Mouse (Mus musculus) liver (tissue): Measurements from ENCODE around the gene Smpd3.

Source experiments
- DNase-seq: peaks from one replicate; pipeline ENCODE4 v3.0.0-alpha.2; 2020; ENCODE audit warnings: mixed read lengths

Gene Smpd3

DNA sequence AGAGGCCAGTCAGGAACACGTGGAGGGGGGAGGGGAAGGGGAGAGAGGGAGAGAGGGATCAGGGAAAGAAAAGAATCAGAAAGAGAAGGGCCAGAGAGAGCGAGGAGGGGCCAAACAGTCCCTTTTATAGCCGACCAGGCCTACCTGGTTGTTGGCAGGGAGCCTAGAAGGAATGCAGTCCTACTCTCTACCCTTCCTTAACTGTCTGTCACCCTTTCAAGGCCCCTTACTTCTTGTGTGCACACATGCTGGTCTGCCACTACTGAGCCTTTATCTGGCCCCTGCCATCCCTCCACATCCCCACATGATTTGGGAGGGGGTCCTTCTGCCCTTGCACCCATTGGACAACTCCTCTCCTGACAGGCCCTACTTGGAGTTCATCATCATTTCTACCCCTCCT lies 49.1 kb downstream of the Smpd3 start:
- DNase-seq: no peak

DNA sequence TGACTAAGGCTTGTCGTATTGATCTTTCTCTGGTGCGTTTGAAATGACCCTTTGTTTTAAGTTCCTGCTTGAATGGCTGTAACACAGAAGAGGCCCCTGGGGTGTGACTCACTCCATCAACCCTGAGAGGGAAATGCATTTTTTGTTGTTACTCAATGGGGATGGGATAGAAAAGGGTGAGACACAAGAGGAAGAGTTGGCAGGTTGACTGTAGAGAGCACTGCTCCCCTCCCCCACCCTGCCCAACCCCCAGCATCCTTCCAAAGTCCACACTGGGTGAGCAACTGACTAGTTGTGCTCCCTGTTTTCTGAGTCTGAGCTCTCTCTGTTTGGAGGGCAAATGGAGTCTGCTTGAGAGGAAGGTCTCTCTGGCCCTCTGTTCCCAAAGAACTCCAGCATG lies 50.3 kb downstream of the Smpd3 start:
- DNase-seq: peak; percentile 45

DNA sequence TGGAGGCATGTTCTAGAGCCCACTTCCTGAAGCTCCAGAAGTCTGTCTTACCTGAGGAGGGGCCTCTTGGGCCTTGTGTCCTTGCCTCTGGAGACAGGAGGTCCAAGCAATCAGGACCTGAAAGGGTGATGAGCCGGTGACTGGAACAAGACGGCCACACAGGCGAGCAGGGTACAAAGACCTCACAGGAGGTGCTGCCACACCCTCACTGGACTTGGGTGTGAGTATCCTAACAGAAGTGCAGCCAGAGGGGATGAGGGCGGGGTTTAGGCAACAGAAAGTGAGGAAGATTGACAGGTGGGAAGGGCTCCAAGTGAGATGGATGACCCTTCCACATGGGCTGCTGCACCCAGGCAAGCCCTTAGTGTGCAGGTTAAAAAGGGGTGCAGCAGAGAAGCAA lies 56.9 kb downstream of the Smpd3 start:
- no peak for DNase-seq

DNA sequence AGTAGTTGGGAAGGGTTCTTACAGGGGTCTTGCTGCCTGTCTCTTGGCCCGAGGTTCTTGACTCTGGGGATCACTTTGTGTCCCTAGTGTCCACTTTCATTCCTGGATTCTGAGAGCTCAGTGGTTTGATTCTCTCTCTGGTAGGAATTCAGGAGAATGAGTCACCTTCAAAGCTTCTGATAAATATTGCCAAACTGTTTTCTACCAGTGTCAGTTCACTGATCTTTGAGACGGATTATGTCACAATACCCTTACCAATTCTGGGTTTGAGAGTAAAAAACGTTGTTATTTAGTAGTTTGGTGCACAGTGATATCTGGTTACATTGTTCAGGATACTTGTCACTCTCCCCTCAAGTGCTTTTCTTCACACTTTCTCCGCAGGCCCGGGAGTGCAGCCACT lies 57.6 kb downstream of the Smpd3 start:
- no peak for DNase-seq

DNA sequence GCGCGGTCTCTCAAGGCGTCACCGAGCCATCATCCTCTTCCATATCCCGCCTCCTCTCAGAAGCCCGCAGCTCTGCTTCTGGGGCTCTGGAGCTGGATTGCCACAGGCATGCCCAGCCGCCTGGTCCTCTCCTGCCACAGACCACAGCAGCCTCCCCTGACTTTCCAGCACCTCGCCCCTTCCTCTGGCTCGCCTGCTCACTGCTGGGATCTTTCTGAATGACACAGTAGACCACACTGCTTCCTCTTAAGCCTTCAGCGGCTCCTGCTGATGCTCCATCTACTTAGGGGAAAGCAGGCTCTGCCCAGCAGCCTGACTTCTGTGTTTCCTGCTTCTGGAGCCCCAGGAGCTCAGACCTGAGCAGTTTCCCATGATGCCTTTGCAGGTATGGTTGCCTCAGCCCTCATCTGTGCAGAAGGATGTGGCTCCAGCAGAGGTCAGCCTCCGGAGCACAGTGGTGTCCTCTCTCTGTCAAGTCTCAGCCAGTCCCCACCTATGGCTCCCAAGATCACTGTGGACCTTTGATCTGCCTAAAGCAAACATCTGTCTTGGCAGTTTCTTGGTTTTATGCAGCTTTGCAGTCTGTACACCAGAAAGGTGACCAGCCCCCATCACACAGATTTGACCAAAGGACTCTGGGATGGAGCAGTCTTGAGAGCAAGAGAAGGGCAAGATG lies 59.3 kb downstream of the Smpd3 start:
- no peak for DNase-seq

DNA sequence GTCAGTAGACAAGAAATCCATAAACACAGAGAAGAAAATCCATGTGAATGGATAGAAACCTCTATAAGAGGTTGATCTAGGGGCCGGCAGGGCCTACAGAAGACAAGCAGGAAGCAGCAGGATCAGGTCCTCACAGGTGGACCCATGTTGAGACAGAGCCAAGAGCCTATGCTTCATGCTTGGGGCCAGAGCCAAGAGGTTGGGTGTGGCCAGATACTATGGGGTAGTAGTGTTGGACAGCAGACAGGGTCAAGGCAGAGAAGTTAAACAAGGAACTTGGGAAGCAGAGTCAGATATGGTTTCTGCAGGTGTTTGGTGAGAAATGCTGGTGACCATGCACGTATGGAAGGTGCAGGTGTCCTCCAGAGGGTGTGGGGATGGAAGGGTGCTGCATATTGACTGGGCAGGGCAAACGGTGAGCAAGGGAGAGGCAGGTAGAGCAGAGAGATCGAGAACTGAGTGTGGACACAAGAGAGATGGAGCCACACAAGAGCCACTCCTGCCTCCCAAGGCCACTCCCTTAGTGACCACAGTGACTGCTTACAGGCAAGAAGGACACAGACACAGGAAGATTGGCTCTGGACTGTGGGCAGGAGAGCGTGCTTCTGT lies 61.0 kb downstream of the Smpd3 start:
- no peak for DNase-seq

DNA sequence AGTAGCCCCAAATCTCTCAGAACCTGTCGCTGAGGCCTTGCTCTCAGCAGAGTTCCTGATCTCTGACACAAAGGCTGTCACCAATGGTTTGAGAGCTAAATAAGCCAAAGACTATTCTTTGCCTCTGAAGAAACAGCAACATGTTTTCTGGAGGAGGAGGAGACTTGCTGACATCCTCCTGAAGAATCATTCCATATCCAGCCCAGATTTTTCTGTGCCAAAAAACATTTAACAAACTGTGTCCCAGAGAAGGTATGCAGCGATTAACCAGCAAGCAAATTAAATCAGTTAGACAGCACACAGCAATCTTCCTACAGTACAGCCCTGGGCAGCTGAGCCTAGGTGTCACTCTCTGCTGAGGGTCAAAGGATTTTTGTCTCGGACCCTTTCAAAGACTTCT lies 64.3 kb downstream of the Smpd3 start:
- DNase-seq: no peak

DNA sequence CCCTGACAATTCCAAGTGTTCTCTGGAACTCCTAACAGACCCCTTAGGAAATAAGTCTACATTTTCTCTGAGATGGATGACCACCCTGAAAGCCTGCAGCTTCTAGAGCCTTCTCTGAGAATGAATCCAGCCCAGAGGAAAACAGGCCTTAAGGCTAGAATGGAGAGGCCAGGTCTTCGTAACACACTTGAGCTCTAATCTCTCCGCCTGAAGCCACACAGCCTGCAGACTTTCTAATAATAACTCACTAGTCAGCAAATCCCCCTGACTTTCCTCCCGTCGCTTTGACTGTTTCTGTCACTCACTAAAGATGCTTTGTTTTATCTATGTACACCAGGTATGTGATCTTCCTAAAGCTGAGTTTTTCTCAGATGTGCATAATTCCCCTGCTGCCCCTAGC lies 66.4 kb downstream of the Smpd3 start:
- no peak for DNase-seq

DNA sequence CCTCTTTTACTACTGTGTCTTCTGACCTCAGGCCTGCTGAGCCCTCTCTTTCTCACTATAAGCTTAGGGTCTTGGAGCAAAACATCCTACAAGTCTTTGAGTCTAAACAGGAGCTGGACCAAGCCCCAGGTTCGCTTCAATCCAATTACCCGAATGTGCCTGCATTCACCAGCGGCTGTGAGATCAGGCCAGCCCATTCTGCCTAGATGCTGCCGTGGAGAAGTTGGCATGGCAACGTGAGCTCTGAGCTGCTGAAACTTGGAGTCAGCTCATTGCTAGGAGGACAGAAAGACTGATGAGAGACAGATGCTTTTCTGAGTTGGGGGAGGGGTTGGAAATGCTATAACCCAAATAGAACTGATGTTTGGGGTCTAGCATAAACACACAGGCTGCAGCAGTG lies 67.0 kb downstream of the Smpd3 start:
- no peak for DNase-seq

DNA sequence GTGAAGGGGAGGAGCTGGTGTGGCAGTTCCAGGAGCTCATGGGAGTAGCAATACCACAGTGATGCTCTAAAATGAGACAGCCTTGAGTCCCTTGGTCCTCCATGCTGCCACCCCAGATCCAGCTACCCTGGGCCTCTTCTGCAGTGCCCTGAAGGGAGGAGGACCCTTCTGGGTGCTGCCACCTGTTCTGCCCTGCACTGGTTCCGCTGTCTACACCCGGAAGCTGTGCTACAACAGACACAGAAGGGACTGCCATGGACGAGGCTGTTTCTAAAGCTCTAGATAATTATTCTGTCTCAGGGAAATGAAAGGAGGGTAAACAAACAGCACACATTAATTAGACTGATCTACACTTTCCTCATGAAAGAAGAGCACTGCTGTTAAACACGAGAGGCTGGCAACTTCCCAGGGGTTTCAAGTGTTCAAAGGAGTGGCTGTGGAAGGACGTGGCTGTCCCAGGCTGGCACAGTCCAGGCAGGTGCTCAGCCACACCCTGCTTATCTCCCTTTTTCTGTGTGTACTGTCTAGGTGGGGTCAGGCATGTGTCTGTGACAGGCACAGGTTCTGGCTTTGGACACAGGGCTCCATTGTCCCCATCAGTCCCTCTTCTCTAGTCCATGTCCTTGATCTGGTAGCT lies 69.0 kb downstream of the Smpd3 start:
- no peak for DNase-seq

DNA sequence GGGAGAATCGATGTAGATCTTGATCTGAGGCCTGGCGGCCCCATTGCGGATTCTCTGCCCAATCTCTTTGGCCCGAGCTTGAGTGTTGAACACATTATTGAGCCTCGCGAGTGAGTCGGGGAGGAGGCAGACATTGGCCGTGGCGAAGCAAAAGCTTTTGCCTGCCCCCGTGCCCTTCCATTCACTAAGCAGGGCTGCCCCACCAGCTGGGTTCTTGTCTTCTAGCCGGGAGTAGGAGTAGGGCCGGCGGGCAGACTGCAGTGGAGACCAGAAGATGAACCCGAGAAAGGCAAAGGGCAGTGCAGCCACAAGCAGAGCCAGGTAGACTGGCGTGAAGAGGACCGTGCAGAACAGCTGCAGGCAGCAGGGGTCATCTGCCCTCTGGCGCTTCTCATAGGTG lies 72.4 kb downstream of the Smpd3 start:
- DNase-seq: no peak

DNA sequence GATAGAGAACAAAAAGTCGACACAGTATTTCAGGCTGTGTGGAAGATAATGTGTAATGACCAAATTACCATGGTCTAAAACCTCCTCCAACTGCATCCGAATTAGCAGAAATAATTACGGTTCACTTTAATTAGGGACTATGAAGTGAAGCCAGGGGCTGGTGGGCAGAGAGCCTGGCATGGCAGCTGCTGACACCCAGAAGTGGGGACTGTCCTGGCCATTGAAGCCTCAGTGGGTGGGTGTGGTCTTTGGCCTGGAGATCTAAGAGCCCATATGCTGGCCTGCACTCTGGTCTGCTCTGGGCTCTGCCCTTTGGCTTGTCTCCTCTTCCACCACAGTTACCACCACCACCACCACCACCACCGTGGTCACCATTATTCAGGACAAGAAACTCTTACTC lies 73.9 kb downstream of the Smpd3 start:
- DNase-seq: no peak

DNA sequence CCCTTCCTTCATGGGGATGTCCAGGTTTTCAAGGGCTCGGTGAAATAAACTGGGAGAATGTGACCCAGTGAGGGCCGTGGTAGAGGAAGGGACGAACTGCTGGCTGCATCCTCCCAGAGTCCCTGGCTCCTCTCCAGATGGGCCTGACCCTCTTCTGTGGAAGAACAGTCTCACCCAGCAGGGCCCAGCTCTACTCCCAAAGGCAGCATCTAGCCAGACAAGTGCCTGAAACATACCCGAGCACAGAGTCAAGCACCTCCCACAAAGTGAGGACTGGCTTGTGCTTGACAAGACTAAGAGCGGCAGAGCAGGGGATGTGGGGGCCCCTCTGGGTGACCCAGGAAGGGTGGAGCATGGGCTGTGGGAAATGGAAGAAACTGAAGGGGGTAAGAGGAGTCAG lies 75.4 kb downstream of the Smpd3 start:
- no peak for DNase-seq

DNA sequence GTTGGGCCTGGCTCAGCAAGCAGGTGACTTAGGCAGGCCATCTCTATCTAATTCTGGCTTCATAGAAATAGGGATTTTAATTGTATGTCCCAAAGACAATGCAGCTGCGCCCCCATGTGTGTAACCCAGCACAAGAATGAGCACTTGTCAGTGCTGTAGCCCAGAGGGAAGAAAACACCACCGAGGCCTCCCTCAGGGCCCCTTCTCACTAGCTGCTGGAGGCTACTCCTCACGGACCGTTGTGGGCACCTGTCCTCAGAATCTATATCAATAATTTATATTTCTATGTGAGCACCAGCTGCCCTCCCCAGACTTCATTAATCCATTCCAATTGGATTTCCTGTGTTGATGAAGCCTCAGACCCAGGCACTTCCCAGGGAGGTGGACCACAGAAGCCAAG lies 76.9 kb downstream of the Smpd3 start:
- DNase-seq: no peak

DNA sequence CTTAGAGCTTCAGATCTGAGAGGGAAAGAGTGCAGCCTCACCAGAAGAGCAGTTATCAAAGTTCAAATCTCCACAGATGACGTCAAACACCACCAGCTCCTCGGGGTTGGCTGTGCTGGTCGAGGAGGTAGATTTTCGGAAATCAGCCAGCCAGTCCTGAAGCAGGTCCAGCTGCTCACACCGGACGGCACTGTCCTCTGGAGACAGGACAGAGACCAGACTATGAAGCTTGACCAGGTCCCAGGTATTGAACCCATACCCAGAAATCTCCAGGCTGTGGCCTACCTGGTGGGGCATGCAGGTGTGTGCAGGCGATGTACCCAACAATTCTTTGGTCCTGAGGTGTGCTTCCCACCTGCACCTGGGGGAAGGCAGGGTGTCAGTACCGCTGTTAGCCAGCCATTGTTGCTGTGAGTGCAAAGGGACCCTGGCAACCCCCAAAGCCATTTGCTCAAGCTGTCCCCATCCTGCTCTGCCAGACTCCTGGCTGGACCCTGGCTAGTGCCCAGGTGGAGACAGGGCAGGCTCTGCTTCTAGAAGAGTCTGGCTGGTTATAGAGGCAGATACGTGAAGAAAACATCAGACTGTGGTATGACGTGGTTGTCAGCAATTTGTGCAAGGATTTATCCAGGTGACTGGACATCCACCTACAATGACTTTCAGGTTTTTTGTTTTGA lies 78.1 kb downstream of the Smpd3 start:
- DNase-seq: no peak

DNA sequence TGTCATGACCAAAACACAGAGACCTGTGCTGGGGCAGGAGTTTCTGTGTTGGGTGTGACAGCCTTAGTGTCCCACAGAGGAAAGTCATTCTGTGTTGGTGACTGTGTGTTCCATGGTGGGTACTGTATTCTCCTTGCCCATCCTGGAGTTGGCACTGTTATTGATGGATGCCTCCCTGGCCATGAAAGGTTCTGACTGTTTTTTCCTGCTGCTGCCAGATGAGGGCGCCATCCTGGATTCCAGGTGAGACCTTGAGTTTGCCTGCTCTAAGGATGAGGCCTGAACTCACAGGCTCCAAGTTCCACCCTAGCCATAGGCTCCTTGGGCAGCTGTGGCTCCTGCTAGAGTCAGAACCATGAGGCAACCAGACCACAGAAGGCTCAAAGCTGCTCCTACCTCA lies 79.6 kb downstream of the Smpd3 start:
- no peak for DNase-seq

DNA sequence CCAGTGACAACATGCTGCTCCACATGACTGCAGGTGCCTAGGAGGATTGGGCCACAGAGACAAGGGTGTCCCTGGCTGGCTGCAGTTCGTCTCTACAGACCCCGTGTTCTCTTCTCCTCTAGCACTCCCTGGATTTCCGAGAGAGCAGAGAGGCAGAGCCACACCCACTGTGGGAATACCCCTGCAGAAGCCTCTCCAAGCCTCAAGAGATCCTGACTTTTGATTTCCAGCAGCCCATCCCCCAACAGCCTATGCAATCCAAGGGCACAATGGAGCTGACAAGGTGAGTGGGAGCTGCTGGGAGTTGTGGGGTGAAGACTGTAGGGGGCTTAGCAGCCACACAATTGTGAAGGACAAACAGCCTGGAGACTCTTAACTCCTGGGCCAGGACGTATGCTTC lies 87.6 kb downstream of the Smpd3 start:
- no peak for DNase-seq

DNA sequence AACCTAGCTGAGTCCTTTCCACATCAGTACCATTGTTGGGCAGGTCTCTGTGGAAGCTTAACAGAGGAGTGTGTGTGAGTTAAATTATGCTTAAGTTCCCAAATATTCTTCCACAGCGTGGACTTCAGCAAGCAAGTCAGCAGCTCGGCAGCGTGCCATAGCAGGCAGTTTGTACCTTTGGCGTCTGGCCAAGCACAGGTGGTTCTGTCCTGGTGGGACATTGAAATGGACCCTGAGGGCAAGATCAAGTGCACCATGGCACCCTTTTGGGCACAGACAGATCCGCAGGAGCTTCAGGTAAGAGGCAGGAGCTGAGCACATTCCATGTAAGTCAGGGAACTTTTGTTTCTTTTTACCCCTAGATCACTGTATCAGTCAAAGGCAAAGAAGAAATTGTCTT lies 100.7 kb downstream of the Smpd3 start:
- no peak for DNase-seq

DNA sequence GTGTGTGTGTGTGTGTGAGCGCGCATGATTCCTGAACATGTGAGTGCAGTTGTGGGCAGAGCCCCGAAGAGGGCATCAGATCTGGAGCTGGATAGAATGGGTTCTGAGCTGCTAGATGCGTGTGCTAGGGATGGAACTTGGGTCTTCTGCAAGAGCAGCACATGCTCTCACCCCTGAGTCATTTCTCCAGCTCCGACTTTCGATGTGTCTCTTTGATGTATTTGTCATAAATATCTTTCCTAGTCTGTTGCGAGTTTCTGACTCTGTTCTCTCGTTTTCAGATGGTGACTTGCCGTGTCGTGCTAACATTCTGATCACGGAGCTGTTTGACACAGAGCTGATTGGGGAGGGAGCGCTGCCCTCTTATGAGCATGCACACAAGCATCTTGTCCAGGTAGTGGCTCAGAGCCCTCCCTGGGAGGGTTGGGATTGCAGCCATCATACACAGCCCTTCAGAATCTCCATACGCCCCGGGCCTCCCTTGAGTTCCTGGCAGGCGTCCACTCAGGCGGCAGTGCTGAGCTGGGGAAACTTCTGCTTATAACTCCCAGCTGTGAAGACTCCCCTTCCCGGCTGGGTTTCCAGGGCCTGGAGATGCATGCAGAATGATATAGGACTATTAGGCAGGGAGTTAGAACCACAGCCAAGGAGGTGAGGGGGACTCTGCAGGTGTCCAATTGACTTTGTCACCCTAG lies 103.1 kb downstream of the Smpd3 start:
- no peak for DNase-seq

DNA sequence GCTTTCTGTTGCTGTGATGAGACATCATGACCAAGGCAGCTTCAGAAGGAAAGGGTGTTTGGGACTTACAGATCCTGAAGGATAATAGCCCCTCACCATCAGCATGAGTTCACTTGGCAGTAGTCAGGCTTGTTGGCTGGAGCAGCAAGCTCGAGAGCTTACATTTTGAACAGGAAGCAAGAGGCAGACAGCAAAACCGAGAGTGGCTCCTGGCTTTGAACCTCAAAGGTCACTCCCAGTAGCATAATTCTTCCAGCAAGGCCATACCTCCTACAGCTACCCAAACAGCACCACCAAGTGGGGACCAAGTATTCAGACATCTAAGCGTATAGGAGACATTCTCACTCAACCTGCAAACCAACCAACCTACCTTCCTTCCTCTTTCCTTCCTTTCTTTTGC lies 105.0 kb downstream of the Smpd3 start:
- no peak for DNase-seq

DNA sequence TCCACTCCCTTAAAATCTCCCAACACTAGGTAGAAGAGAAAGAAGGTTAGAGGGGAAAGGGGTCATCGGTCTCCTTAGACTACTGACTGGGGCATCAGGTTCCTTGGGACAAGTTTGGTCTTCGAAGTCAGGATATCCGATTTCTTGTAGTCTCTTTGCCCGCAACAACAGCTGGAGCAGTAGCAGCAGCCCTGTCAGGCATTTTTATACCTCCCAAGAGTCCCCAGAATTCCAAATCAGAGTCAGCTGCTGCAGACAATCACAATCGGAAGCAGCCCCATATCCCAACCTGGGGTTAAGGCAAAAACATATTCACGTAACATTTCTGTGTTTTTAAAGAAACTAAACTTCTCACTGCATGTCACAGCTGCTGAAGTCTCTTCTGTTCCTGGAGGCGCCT lies 106.3 kb downstream of the Smpd3 start:
- DNase-seq: no peak

DNA sequence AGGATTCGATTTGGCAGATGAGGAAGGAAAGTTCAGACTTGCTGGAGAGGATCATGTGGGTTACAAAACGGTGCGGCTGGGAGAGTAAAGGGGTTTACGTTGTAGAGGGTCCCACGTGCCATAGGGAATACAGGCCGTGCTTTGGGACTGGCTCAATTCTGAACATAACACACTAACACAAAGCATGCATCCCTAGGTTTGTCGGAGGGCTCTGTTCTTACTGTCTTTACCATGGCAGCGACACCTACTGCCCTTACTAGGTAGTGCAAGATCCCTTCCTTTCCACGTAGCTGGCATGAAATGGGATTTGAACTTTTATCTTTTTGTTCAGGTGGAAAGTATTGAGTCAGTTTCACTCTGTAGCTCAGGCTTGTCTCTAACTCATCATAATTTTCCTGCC lies 111.2 kb downstream of the Smpd3 start:
- DNase-seq: peak; percentile 52

DNA sequence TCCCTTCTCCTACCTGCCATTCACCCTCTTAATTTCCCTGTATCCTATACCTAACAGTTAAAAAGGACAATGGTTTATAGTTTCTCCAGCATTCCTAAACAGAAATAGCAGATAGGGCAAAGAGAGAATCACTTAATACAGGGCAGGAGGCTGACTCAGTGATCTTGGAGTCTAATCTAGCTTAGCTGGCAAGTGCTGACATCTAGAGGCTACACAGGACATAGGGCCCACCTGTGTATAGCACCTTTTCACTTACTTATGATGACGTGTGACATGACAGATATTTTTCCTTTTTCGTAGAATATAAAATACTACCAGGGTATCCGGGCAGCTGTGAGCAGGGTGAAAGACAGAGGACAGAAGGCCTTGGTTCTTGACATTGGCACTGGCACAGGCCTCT lies 118.2 kb downstream of the Smpd3 start:
- DNase-seq: no peak

DNA sequence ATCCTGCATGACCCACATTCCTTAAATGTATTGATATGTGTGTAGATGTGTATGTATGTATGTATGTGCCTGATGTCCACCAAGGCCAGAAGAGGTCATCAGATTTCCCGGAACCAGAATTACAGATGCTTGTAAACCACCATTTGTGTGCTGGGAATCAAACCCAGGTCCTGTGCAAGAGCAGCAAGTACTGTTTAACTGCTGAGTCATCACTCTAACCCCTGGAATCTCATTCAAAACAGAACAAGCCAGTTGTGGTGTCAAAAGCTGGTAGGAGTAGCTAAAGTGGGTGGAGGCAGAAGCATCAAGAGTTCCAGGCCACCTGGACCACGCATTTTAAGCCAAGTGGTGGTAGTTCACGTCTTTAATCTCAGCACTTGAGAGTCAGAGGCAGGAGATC lies 123.8 kb downstream of the Smpd3 start:
- no peak for DNase-seq
